Comparison of ENCODE assay signal across 10 mouse cellular contexts in genomic region chr9:63462296-63462695, GRCm38 (mm10).
DNase-seq lines count a peak whose midpoint lies in the region; ATAC-seq and TF ChIP-seq lines count a peak whose summit lies in the region.
"Had no signal": no experiment of that assay in that cellular context is flagged by ENCODE, and none has a peak within 500 bp of the region (broad histone marks: within the 10 kb centered on the region; RNA-seq: fewer than 3 reads in every experiment).

No protein-coding gene starts in this region.

- peak; percentile 65 to 91 for DNase-seq in heart, adult 18-20 months
- no peak for DNase-seq in heart, postnatal 25 days (ENCODE audit: low spot score)
- peak; percentile 39 for DNase-seq in MEL-GATA-1-ER (ENCODE audit: extremely low read depth, low read depth)
- peak; percentile 84 for DNase-seq in cerebellum, adult 8-10 months
- DNase-seq in gastrocnemius, adult 2 months, result peak; percentile 68
- DNase-seq in layer of hippocampus, adult 9-11 months, result peak; percentile 57
- peak; percentile 56 to 86 for DNase-seq in spleen, postnatal 4 days (ENCODE audit: low spot score in 2 of 2)

- peak; percentile 90 for TF ChIP-seq CTCF in gastrocnemius, adult 2 months (IDR thresholded peaks at IDR 0.05)

- no peak overlapping the region for H3K27ac ChIP-seq in gastrocnemius, adult 2 months
- H3K27ac ChIP-seq: embryonic facial prominence, embryonic 12.5 days; neural tube, embryonic 13.5 days had no signal

- intact Hi-C loops in heart, postnatal 25 days (cut with DNase I), result loop anchor here (1.0 to 10.0 kb wide), 3 partner anchors 326 to 1177 kb away; partner anchors contain the start of gene Spesp1
- intact Hi-C loops in gastrocnemius, adult 2 months (cut with DNase I), result loop anchor here (1.0 to 5.0 kb wide), 2 partner anchors 326 to 380 kb away; no protein-coding TSS in a partner anchor

- ATAC-seq in megakaryocyte progenitor cell, adult 5-6 weeks (replicated peaks; ENCODE audit: poor library complexity), result peak; percentile 55; the same call in 1 of the 2 replicates

- H3K4me3 ChIP-seq in gastrocnemius, adult 2 months, result no peak overlapping the region
- H3K4me3 ChIP-seq: embryonic facial prominence, embryonic 12.5 days; neural tube, embryonic 13.5 days had no signal
